Mouse (Mus musculus): Measurements from ENCODE around the gene Tnmd. TPM values are rescaled to one million over a fixed set of nuclear protein-coding genes. Genes with fewer than 3 reads are reported as not detected.

Tnmd gene
- under 1 TPM in 1 of 4 experiments, not detected in 3; 0.38 TPM for total RNA-seq (2022)

- DNase-seq (ENCODE audit: low spot score) = no peak
Measured at GRCm38 (mm10) chrX:133850680-133851079, at the start of gene Tnmd. Tnmd (plus strand) TSS chrX:133850980.

GRCm38 (mm10) chrX:133853637-133854036 lies 2.9 kb downstream of the Tnmd start:
- DNase-seq (ENCODE audit: low spot score) = no peak

DNA sequence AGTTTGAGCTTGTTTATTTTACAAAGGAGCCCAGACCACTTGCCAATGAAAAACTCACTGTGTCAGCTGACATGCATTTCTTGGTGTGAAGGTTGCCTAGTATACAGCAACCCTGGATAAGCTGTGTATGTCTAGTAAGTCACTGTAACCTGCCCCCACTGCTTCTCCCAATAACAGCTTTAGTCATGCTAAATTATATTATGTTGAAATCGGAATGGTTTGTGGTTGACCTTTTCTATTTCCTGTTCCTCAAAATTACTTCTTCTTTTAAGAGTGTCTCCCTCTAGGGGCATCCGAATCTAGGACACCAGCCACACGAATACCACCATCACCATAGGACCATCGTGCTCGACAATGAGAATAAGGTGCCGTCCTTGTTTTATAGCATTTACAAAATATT lies 19.0 kb downstream of the Tnmd start:
- no peak for DNase-seq (ENCODE audit: low spot score)

- no peak for DNase-seq (ENCODE audit: low spot score)
Measured at GRCm38 (mm10) chrX:133887308-133887707, 36.5 kb downstream of the Tnmd start.

DNA sequence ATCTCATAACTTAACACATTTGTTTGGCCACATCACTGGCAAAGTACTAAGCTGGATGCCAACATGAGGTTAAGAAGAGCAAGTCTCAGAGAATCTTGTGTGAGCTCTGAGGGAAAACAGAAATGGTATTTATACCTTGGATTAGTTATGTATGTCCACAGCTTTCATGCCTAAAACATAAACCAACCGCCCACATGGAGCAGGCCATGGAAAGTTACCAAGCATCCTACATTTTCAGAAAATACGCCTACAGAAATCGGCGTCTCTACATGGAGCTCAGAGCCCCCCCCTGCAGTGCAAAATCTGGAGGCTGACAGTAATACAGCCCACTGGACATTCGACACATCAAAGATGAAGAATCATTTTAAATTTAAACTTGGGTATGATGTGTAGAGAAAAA lies 37.3 kb downstream of the Tnmd start:
- DNase-seq (ENCODE audit: low spot score) = no peak

DNA sequence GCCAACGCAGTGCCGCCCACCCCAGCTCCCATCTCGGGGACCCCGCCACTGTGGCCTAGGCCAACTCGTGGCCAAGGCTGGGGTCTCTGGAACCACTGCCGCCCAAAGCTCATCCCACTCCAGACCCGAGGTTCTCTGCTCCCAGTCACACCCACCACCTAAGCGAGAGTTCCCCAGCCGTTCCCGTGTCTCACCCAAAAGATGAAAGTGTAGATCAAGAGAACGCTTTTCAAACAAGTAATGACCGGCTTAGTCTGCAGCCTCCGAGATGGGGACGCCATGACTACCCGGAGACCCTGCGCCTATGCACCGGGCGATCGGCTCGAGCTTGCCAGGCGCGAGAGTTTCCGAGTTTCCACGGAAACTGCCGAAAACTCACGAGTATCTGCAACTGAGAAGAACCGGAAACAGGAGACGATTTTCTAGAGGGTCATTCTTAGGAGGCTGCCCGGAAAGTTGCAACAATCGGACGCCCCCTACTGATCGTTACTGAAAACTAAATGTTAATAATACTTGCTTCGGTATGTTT lies 47.3 kb downstream of the Tnmd start, which contains the start of gene Tspan6:
Tspan6 (minus strand) TSS at position 416 of the 529 bp plus-strand sequence.
- peak; percentile 79 for DNase-seq (ENCODE audit: low spot score)

DNA sequence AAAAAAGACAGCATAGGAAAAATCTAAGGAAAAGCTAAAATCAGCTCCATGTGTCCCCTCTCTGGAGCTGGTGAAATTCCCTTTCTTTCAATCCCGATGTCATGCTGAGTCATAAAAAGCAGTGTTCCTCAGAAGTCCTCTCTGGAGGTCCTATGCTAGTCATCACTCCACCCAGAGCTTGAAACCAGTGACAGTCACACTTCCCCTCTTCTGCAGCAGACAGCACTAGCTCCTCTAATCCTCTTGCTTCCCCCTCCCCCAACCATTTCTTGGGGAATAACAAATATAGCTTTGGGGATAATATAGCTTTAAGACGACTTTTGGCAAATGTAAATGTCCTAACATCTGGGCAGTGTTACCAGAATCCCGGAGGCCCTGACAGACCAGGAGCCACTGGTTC lies 57.5 kb downstream of the Tnmd start, which contains the start of gene Srpx2:
Srpx2 (plus strand) TSS at position 166 of the 400 bp plus-strand sequence.
- DNase-seq (ENCODE audit: low spot score) = peak; percentile 18

DNA sequence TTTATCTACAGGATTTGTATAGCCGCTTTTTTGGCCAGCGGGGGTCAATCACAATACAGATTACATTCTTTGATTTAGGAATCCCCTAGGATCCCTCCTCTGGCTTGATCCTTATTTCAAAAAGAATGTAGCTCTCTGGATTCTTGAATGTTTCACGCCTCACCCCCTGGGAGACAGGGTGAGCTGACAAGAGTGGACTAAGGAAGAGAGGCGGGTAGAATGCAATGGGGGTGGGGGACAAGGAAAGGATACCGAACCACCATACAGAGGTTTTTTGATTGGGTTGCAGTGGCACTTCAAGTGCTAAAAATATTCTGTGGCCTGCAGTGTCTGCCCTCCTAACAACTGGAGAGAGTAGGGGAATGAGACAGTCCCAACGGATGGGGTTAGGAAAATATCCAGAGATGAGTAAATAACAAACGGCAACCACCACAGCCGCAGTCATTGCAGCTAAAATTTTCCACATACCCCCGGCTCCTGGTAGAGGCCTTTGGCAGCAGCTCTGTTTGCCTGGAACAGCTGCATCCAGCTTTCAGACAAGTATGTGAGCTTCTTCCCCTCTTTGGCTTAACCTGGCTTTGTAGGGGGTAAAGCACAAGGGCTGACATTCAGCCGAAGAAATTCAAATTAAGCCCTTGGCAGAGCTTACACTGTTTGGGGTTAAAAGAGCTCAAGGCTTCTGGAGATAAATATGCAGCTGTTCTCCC lies 60.8 kb downstream of the Tnmd start:
- peak; percentile 20 for DNase-seq (ENCODE audit: low spot score)

- no peak for DNase-seq (ENCODE audit: low spot score)
Measured at GRCm38 (mm10) chrX:133913006-133913405, 62.2 kb downstream of the Tnmd start.

- peak; percentile 55 for DNase-seq (ENCODE audit: low spot score)
Measured at GRCm38 (mm10) chrX:133914219-133914618, 63.4 kb downstream of the Tnmd start.

Other genes with a start within 250 kb of the Tnmd start
- gene Pcdh19, start 162.0 kb upstream of the Tnmd start, total RNA-seq (2022) = 10 to 100 TPM in 3 of 4 experiments, 1 to 10 TPM in 1; 8.4 to 13.0 (median 10.4) TPM
- gene Tspan6, start 47.4 kb downstream of the Tnmd start, total RNA-seq (2022) = 1 to 10 TPM; 5.5 to 7.5 (median 6.9) TPM
- gene Srpx2, start 57.4 kb downstream of the Tnmd start, total RNA-seq (2022) = 1 to 10 TPM; 2.2 to 5.2 (median 3.0) TPM
- 1 to 10 TPM; 1.2 to 2.8 (median 2.3) TPM for gene Sytl4, start 130.8 kb downstream of the Tnmd start, total RNA-seq (2022)
- 10 to 100 TPM; 10.5 to 15.1 (median 12.3) TPM for gene Cstf2, start 208.2 kb downstream of the Tnmd start, total RNA-seq (2022)

Data from heart, adult 8-10 months (tissue).